Mouse (Mus musculus) cerebellum, adult 11-12 months (tissue): ENCODE data around the gene Macf1.

Experiments
- DNase-seq: peaks from one replicate; pipeline ENCODE4 v3.0.0; 2022

Macf1 gene

DNA sequence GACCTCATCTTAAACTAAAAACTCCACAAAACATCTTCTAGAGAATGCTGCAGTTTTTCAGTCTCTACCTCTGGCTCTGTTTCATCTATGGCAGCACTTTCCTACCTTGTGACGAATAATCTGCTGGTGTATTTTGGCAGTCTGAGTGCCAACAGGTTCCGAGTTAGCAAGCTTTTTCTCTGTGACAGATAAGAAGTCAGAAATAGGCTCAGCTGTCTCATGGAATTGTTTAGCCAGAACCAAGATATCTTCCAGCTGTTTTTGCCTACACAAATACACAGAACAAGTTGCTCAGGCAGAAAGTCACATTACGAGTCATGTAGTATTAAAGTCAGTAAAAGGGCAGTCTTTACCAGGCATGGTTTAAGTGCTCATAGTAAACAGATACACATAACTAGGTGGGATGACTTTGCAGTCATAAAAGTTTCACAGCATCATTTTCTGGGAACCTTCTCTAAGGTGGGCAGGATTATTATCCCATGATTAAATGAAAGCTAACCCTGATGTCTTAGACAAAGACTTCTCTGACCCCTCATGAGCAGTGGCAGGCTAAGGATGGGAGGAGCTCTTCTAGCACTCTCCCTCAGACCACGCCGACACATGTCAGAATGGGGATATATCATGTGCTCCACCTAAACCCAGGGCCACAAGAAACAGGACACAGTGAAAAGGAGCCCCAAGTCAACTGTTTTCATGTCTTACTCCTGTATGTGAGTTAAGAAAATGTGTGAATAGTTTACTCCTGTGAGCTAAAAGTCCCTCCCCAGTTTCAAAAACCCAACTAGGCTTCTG lies 286.3 kb downstream of the Macf1 start:
- DNase-seq = no peak

DNA sequence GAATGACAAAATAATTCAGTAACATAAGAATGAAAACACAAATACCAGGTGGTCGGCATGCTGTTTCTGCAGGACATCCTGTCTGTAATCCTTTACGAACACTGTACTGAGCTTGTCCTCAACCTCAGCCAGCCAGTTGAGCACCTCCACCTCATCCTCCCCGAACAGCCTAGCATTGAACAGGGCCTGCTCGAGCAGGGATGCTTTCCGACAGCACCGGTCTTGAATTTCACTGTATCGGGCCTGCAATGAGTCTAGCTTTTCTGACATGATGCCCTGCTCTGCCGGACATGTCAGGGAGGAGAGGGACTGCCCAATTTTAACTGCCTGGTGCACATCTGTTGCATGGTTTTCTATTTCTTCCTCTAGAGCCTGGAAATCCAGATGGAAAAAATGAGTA lies 287.1 kb downstream of the Macf1 start:
- DNase-seq = no peak

DNA sequence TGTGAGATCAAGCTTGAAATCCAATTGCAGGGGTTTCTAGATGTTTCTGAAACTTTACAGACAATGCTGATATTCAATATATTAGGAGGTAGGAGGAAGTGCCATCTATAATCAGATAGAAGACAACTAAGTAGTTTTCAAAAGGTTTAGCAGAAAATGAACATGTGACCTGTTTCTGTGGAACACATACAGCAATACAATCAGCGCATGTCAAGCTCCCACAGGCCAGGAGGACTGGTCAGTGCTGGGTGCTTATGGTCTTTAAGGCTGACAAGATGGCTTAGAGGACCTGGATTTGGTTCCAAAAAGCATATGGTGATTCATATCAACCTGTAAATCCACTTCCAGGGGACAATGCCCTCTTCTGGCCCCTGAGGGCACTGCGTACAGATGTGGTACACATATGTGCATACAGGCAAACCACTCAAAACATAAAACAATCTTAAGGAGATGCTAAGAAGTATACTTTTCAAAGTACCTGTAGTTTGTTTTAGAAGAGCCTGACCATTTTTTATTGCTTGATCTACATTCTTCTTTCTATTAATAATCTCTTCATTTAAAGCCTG lies 288.6 kb downstream of the Macf1 start:
- DNase-seq = no peak

DNA sequence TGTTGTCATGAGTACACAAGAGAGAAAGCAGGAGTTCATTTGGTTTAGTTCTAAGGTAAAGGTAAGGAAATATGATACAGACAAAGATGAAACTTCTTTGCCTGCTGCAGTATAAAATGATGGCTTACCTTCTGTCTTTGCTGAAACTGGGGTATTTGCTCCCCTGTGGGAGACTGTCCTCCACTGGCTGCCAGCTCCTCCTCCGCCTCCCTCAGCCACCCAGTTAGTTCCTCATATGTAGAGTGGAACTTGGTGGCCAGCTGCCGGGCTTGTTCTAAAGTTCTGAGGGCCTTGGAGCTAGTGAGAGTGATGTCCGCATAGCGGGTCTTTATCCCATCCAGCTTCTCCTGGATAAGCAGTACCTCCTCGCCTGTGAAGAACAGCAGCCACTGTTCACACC lies 289.3 kb downstream of the Macf1 start:
- DNase-seq = no peak

DNA sequence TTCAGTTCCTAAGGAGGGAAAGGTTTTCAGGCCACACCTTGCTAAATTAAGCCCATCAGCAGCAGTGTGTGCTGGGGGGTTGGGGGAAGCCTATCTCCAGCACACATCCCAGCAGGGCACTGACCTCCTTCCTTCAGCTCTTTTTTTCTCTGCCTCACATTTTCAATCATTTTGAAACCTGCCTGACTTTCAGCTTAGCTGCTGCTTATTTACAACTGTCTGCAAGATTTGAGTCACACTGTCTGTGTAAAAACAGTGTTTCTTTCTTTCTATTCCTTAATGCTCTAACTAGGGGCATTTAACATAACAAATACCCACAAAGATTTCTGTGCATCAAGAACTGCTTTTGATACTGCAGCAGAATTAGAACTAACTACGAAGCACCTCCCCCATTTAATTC lies 289.9 kb downstream of the Macf1 start:
- no peak for DNase-seq

DNA sequence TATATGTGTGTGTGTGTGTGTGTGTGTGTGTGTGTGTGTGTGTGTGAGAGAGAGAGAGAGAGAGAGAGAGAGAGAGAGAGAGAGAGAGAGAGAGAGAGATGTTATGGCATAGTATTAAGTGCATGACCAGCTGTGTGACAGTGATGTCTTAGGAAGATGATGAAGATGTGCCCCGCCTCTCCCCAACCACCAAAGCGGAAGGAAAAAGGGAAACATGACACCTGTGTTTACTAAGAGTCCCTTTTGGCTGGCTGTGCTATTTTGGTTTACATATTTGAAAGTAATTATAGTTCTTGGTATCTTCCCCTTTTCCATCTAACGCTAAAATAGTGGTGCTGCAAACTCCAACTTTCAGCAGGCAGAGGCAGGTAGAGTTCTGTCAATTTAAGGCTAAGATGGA lies 291.2 kb downstream of the Macf1 start:
- DNase-seq = no peak

DNA sequence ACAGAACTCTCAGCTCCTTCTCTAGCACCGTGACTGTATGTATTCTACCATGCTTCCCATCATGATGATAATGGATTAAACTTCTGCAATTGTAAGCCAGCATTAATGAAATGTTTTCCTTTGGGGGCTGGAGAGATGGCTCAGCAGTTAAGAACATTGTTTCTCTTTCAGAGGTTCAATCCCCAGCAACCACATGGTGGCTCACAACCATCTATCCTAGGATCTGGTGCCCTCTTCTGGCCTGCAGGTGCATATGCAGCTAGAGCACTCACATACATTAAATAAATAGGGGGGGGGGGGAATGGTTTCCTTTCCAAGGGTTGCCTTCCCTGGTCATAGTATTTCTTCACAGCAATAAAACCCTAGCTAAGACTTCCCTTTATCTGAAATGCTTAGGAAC lies 292.0 kb downstream of the Macf1 start:
- DNase-seq = no peak

DNA sequence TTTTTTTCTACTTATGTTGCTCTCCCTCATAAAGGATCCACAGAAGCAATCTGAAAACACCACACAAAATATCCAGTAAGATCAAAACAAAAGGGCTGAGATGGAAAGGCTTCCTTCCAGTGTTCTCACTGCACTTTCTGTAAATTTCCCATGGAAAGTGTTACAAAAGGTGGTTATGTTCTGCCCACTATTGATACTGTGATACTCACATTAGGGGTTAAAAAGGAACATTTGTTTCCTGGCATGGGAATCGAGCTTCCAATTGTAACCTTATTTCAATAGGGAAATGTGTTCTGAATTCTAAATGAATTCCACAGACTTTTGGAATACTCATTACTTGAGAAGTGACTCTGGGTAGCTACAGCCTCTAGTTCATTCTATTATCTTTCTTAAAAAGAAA lies 299.1 kb downstream of the Macf1 start:
- DNase-seq = no peak

DNA sequence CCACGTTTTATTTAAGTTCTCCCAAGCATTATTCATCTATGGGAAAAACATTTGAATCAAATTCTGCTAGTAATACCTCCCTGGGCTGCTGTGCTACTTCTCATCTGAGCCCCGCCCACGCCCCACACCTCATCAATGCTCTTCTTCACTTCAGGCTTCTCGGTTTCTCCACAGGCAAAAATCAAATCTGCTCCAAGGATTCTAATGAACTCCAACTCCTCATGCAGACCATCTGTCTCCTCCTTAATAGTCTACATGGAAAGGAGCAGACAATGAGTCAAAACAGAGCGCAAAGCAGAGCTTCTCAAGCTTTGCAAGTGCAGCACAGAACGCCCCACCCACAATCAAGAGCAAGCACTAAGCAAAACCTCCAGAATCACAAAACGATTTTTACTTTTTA lies 301.0 kb downstream of the Macf1 start:
- no peak for DNase-seq

DNA sequence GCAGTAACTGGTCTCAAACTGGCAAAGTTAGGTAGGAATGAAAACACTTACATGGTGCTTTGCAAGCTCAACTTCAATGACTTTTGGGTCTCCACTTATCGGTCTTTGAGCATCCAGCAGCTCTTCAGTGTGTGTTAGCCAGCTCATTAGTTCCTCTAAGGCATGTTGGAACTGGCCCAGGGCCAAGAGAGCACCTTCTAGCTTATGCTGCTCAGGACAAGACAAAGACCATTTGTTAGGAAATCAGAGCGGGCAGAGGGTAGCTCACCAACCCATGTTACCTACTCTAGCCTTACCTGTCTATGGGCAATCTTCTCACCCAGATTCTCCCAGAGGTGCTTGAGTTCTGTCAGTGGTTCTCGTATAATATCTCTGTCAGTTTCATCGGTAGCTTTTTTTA lies 302.1 kb downstream of the Macf1 start:
- DNase-seq = no peak

DNA sequence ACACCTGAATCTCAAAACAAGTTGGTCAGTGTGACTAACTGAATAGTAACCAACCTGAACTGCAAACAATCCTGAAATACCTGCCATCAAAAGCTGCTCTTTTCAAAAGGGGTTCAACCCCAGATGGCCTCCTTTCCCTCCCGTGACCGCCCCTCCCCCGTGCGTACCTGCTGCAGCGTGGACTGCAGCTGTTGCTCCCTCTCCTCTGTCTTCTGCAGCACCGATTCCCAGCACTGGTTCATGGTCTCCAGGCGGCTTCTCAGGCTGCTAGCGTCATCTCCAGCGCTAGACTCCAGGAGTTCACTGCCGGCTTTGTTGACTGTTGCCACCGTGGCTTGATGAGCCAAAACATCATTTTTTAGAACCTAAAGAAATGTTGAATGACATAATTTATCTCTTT lies 302.6 kb downstream of the Macf1 start:
- DNase-seq = no peak

DNA sequence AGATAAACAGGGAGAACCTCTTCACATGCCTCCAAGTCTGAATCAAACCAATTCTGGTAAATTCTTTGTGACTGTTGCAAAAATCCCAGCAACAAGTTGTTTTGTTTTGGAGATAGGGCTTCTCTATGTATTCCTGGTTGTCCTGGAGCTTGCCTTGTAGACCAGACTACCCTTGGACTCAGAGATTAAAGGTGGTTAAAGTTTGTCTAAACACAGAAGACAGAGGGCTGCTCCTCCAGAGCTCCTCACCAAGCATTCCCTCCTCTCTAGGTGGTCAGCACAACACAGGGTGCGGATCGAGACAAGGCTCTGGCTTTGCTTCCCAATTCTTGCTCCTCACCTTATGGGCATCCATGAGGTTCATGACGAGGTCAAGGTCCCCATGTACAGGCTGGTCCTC lies 308.1 kb downstream of the Macf1 start:
- no peak for DNase-seq

DNA sequence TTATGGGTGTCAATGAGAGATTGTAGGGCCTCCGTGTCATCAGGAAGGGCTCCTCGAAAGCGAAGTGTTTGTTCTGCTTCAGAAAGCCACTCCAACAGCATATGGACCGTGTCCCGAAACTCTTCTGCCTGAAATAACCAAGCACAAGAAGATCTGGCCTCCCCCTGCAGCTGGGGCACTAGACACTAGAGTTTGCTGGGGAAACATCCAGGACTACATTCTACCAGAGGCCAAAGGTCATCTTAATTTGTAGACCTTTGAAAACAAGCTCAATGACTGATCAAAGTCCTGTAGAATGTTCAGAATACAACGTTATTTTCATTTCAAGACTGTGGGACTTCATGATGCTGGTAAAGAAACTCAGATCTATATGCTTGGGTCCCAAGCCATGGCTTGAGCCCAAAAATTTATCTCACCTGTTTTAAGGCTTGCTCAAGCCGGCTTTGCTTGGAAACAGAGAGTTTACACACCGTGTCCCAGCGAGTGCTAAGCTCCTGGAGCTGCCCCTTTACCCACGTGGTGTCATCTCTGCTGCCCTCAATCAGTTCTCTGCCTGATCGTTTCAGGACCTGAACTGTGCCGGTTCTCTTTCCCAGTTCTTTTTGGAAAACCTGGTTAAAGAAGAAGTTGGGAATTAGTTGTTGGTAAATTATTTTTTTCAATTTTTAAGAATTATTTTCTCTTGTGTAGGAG lies 309.7 kb downstream of the Macf1 start:
- DNase-seq = no peak

DNA sequence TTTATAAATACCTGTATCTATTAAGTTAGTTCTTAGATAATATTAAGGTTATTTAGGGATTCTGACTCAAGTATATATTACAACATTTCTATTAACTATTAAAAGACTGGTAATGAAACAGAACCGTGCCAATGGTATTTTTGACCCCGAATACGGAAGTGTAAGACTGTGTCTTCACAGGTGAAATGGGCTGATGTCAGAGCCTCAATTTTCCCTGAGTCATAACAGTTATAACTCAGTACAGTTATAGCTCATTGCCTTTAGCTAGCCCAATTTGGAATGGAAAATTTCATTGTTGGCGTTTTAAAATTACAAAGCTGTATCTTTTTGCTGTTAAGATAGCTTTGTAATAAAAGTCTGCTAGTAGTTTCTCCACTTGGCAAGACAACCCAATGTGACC lies 320.6 kb downstream of the Macf1 start:
- DNase-seq = no peak

DNA sequence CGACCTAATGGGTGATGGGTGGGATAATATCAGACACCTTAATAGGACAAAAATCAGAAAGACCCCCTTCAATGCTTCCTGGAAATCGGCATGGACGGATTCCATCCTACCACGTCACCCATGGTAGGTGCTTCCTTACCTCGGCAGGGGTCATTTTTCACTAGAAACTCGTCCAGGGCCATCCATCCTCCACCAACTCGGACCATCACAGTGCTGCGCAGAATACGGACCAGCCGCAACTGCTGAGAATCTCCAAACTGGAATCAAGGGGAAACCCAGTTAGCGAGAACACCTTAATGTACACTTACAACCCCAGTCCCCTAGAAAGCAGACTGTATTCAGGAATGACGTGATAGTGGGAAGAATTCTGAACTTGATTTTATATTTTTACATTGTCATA lies 323.4 kb downstream of the Macf1 start:
- no peak for DNase-seq

DNA sequence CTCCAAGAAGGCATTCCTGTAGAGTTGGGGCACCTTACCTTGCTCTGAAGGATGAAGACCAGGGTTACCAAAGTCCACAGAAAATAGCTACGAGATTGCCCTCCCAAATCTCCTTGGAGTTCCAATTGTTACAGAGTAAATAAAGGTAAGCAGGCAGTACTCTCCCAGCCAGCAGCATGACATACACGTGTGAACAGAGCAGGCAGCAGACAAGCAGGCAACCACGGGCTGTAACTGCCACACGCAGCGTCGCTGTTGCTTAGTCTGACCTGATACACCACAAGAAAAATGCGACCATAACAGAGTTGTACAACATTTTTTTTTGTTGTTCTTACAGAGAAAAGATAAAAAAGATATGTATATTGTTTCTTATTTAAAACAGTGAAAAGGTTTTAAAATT lies 325.5 kb downstream of the Macf1 start:
- no peak for DNase-seq

DNA sequence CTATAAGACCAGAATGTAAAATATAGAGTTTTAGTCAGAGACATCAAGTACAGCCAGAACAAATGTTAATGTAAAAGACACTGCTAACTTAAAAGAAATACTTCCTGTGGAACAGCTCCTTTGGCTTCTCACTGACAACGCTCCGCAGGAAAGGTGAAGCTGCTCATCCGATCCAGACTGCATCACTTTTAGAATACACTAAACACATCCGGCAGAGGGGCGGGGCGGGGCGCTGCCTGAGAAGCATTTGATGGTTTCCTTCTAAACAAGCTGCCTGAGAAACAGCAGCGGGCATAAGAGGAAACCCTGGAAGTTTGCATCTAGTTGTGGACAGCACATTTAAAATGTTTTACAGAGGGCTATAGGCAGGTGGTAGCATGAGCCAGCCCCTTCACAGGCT lies 328.2 kb downstream of the Macf1 start:
- DNase-seq = no peak

DNA sequence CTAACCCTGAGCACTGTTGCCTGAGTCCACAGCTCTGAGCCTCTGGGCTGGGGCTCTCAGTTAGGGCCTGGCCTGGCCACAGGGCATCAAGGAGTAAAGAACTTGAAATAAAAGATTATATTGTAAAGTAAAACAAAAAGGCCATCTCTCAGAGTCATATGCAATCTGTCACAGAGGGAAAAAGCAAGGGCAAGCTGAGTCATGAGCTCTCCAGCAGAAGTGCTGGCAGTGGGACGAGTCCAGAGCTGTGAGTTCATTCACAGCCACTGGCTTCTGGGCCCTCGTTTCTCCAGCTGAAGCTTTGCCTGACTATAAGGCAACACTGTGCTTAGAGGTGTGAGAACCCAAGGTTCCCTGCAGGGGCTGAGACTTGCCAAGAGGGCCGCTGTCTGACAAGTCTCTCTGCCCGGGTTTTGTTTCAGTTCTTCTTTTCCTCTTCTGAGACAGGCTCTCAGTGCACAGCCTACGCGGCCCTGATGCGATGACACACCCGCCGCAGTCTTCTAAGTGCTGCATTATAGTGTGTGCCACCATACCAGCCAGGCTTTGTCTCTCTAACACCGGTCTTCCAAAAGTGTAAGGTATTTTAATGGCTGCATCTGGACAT lies 330.8 kb downstream of the Macf1 start:
- no peak for DNase-seq

DNA sequence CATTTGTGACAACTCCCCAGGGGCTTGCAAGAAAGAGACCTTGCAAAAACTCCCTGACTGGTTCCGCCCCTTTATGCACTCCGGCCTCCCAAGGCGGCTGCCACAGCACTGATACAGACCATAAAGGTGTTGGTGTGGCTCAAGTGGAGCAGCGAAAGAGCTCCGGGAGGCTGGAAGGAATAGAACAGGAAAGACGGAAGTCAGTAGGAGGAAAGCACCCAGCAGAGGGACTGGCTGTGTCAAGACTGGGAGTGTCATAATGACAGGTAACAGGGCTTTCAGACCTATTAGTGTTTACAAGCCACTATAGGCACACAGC lies 340.7 kb downstream of the Macf1 start:
- no peak for DNase-seq

DNA sequence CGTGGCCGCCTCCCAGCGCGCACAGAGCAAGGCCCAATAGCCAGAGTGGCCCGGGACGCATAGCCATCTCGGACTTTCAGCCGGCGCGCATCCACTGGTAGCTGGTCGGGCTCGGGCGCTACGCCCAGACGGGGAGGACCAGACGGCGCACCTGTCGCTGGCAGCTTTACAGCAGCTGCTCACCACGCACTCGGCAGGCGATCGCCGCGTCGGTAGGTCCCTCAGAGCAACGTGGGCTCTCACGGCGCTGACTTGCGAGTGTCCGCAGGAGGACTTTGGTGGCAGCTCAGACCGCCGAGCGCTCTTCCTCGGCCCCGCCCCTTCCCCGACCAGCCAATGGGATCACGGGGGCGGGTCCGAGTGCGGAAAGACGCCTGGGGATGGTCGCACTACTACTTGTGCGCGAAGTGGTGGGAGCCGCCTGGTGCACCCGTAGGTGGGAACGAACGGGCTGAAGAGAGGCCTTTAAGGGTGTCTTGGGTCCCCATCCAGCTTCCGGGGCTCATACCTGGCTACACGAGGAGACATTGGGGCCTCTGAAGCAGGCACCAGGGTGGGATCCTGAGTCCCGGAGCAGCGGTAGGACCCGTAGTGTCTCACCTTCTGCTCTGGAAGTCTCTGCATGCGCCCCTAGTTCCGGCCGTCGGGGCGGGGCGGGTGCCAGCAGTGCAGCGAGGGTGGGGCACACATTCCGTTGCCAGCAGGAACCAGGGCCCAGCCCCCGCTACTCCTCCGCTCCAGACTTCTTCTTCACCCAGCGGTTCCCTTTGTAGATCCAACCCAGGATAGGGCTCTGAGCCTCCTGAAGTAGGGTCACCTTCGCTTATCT lies 341.3 kb downstream of the Macf1 start, which contains the start of gene Bmp8a:
Gene Bmp8a (minus strand): TSS at position 611 of the 829 bp plus-strand sequence.
- DNase-seq = peak; percentile 19

DNA sequence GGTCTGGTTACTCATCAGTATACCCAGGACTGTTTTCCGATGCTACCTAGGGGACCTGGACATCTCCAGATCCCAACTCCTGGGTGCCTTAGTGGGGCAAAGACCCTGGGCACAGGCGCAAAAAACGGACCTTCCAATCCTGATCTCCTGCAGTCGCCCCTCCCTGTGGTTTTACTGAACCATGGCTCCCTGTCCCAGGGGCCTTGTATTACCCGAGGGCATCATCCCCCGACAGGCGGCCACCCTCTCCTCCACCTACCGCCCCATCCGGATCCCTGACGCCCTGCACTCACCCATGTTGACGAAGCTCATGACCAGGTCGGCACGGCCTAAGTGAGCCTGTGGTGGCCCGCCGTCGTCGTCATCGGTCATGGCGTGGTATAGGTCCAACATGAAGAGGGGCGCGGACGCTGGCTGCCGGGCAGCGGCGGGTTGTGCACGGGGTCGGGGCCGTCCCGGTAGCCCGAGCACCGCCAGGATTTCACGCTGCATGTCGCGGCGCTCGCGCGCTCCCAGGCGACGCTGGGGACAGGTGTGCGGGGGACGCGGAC lies 342.0 kb downstream of the Macf1 start:
- no peak for DNase-seq

DNA sequence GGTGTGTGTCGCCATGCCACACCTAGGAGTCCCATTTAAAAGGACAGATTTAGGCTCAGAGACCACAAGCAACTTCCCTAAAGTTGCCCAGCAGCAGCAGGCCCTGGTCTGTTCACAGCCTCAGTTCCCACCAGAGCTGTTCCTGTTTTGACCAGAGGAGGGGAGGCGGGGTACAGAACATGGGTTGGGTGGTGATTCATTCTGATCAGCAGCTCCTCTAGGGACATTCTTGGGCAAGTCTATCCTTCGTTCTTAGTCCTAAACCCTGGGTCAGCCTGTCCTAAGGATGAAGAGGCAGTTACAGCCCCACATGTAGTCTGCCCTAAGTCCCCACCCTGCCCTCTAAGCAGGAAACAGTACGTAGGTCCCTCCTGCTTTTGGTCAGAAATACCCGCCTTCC lies 343.9 kb downstream of the Macf1 start:
- DNase-seq = no peak

DNA sequence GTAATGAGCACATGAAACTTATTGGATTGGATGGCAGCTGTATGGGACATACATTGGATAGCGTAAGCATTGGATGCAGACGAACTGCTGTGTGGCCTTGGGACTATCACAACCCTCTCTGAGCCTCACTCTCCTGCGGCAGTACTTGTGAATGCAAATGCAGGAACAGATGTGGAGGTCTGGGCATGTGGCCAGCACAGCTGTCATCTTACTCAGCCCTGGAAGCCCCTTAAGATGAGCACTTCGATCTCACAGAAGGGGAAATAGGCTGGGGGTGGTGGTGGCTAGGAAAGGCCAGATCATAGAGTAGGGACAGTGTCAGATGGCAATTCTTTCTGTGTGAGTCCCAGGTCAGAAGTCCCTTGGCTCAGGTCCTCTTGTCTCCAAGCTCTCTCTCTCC lies 346.5 kb downstream of the Macf1 start:
- no peak for DNase-seq
